Mouse (Mus musculus): Measurements from ENCODE around the gene Cadm1.

DNA sequence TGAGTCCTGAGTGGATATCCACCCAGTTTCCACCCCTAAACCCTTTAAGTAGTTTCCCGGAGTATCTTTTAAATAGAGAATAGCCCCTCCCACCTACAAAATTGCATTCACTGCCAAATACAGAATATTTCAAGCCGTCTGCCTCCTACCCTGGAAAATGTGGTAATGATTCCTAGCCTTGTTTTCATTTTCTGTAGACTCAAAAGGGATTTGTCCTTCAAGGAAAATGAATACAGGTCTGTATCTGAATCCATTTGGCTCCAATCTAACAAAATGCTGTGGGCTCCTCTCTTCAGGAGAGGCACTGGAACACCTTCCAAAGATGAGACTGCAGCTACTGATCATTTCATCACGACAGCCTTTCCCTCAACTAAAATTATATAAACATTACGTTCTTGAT, 271.3 kb downstream of the Cadm1 start:
- no peak for TF ChIP-seq MYOG (IDR thresholded peaks at IDR 0.05; ENCODE audit: control insufficient read depth in 1 of 3, insufficient read depth in 1 of 3, insufficient read length in 2 of 3, low read depth in 2 of 3)
- no peak for TF ChIP-seq POLR2AphosphoS2 (IDR thresholded peaks at IDR 0.05; ENCODE audit: insufficient read length, low read depth)
- no peak for TF ChIP-seq CEBPB (IDR thresholded peaks at IDR 0.05; ENCODE audit: insufficient read depth, poor library complexity, severe bottlenecking)
- no peak for TF ChIP-seq TCF12 (IDR thresholded peaks at IDR 0.05; ENCODE audit: insufficient read depth, poor library complexity, severe bottlenecking)
- TF ChIP-seq POLR2A (IDR thresholded peaks at IDR 0.05; ENCODE audit: insufficient read length, low read depth), result no peak
- no peak for TF ChIP-seq MAX (IDR thresholded peaks at IDR 0.05; ENCODE audit: low read depth)
- TF ChIP-seq E2F4 (IDR thresholded peaks at IDR 0.05; ENCODE audit: insufficient read depth), result no peak
- no peak for TF ChIP-seq USF1 (IDR thresholded peaks at IDR 0.05; ENCODE audit: low read depth)
